Mouse (Mus musculus) kidney, adult 2 months (tissue): ENCODE measurements around the gene Mcfd2.

ENCODE experiments used
- CTCF ChIP-seq: fragments of 200-500 bp; conservative IDR thresholded peaks from 2 replicates; pipeline ENCODE4 v1.5.1; 2011; ENCODE audit warnings: low read depth, mild to moderate bottlenecking, control low read depth, low read length, moderate library complexity, mixed read lengths; ENCODE audit not compliant: insufficient read depth, insufficient read length
- POLR2A ChIP-seq: fragments of 200-500 bp; IDR thresholded peaks from one replicate; pipeline ENCODE4 v1.6.1; 2011; ENCODE audit warnings: low read depth, low read length, control low read depth

DNA sequence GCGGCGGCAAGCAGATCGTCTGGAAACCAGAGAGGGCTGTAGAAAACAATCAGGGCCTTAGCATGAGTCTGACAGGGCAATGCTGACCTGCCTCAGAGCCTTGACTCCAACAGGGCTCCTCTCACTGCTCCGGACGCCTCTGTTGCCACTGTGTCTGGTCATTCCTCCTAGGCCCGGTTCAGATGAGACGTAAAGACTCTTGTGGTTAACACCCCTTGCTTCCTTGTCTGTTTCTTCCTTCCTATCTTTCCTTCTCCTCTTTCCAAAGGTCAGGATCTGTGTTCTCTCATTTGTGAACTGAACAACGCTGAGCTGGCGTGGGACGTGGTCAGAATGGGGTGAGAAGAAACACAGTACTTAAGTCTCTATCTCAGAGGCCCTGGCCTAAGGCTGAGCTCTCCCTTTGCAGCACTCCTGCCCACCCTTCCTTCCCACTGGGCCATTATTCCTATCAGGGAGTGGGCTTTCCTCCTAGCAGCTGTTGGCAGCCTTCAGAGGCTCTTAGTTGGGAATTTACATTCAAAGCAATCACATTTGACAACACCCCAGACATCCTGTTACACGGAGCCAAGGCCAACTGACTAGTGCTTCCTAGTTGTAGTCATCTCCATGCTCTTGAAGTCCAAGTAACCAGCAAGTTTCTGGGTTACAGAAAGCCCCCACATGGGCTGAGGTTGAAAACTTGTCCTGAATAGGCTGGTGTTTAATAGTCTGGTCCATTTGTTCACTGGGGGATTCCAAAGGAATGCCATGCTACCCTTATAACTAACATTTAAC, 1.5 kb downstream of the Mcfd2 start:
- TF ChIP-seq POLR2A (no peak), CTCF (no peak)
